Mouse (Mus musculus) c-Kit-positive CD71-positive TER-119-negative erythroid progenitor cells, embryonic 14.5 days (primary cell): Measurements from ENCODE around the gene Slc25a4.

Experiments used
- DNase-seq: peaks from one replicate; pipeline ENCODE4 v3.0.0-alpha.2; 2013; ENCODE audit warnings: low read depth

Slc25a4 gene

GRCm38 (mm10) chr8:46204974-46205640 lies 6.0 kb downstream of the Slc25a4 start:
- DNase-seq: no peak

DNA sequence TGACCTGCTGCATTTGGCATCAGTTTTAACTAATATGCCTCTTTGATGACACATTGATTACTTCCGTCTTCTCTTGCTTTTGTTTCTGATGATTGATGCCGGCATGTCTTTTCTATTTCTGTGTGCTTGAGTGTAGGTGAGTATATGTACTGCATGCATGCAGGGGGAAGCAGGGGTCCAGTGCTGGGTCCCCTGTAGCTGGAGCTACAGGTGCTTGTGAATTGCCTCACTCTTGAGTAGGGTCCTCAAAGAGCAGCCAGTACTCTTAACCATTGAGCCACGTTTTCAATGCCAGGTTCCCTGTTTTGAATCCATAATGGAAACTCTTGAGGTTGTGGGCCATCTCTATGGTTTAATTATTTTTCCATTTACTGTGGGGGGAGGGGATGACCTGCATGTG lies 6.8 kb downstream of the Slc25a4 start:
- DNase-seq: no peak

GRCm38 (mm10) chr8:46202350-46202749 lies 8.7 kb downstream of the Slc25a4 start:
- DNase-seq: no peak

GRCm38 (mm10) chr8:46197673-46198072 lies 13.4 kb downstream of the Slc25a4 start:
- DNase-seq: no peak

- no peak for DNase-seq
Measured at GRCm38 (mm10) chr8:46196877-46197276, 14.2 kb downstream of the Slc25a4 start.

DNA sequence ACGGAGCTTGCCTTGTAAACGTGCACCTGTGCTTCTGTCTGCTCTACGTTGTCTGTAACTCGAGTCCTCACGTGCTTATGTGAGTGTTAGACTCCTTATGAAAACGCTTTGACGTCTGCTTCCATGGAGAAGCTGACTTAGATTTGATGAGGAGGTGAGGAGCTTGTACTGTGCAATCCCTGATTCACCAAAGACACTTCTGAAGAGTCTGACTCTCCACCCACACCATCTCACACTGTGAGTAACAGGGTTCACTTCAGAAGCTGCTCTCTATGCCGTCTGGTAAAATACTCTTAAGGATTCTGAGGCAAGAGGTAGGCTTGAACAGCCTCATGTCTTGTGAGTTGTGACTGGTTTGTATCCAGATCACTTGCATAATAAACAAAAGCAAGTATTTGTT lies 18.0 kb downstream of the Slc25a4 start:
- no peak for DNase-seq

- no peak for DNase-seq
Measured at GRCm38 (mm10) chr8:46185361-46185760, 25.7 kb downstream of the Slc25a4 start.

GRCm38 (mm10) chr8:46180136-46180535 lies 30.9 kb downstream of the Slc25a4 start:
- no peak for DNase-seq

- DNase-seq: no peak
Measured at GRCm38 (mm10) chr8:46173651-46174050, 37.4 kb downstream of the Slc25a4 start.

DNA sequence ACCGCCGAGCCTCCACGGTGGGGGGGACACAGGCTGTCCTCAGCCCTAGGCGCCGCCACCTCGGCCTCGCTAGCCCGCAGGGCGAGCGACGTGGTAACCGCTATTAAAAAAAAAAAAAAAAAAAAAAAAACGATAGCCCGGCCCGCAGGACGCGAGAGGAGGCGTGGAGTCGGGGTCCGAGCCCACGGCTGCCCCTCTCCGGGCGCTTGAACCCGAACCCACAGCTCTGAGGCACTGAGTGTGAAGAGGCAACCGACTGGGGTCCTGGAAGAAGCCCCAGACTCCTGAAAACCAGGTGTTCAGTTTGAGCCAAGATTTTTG lies 47.3 kb downstream of the Slc25a4 start:
- no peak for DNase-seq

DNA sequence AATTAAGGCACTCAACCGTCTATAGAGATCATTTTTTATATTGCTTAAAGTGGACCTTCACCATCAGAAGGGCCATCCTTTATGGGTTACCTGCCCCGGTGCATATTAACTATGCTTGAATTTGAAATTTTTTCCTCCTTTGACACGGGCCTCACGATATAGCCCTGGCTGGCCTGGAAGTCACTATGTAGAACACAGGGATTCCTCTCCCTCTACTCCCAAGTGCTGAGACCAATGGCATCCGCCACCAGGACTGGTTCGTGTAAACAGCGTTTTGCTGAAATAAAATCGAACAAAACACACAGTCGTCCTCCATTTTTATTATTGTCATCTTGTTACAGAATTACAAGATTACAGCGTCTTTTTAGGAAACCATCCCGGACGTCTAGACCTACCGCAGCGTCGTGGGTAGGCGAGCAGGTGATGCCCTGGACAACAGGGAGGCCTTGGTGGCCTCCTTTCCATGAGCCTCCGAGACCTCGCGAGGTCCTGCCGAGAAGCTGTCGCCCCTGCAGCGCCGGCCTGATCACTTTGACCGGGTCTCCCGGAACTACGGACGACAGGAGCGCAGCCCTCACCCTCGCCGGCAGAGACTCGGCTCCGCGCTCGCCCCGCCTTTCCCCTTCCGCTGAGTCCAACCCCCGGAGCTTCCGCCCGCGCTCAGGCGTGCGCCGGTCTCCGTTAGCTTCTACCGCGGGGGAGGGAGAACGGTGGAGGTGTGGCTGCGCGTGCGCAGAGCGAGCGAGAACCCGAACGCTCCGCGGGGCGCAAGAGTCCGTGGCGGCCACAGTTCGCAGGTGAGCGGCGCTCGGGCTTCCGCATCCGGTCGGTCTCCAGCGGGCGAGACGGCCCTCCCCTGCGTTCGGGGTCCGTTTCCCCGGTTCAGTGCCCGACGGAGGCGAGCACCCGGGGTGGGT lies 47.9 kb downstream of the Slc25a4 start:
- DNase-seq: peak; percentile 89
